Mouse (Mus musculus) stomach, embryonic 15.5 days (tissue): ENCODE measurements around the gene Wdr83os. TPM values are rescaled to one million over a fixed set of nuclear protein-coding genes. Genes with fewer than 3 reads are reported as not detected.

Source experiments
- microRNA-seq: library from miRNA; unstranded; fragments of <30 nt; microRNA quantifications from one replicate; pipeline ENCODE4, GENCODE M21; 2016
- polyA plus RNA-seq: library from polyadenylated mRNA; unstranded; fragments of >200 nt; fragmentation: Nextera tagmentation; extraction: Ambion mirVana; gene quantifications from 2 replicates; pipeline ENCODE4 v1.2.1, GENCODE M21; 2015

The Wdr83os gene
- polyA plus RNA-seq, 1 experiment from 2014 or later: 131 TPM

Small RNA genes within 50 kb of the gene (microRNA-seq; reads per million reads assigned to microRNA genes)
- gene Gm23388 (1.5 reads per million), gene Mir7070 (1.2 reads per million)

Other genes with a start within 250 kb of the Wdr83os start
- gene Gadd45gip1, start 249.2 kb upstream of the Wdr83os start, polyA plus RNA-seq: 52.7 and 54.5 TPM in 2 replicates
- 115 and 130 TPM in 2 replicates for gene Rad23a, start 240.1 kb upstream of the Wdr83os start, polyA plus RNA-seq
- gene Calr, start 233.8 kb upstream of the Wdr83os start, polyA plus RNA-seq: 938 and 1,051 TPM in 2 replicates
- 89.5 and 90.1 TPM in 2 replicates for gene Farsa, start 223.8 kb upstream of the Wdr83os start, polyA plus RNA-seq
- 56.1 and 63.7 TPM in 2 replicates for gene Syce2, start 208.6 kb upstream of the Wdr83os start, polyA plus RNA-seq
- 42.6 and 45.9 TPM in 2 replicates for gene Gcdh, start 186.8 kb upstream of the Wdr83os start, polyA plus RNA-seq
- gene Klf1, start 178.8 kb upstream of the Wdr83os start, polyA plus RNA-seq: 14.8 and 39.3 TPM in 2 replicates
- 12.3 and 14.2 TPM in 2 replicates for gene Dnase2a, start 172.2 kb upstream of the Wdr83os start, polyA plus RNA-seq
- gene Mast1, start 143.4 kb upstream of the Wdr83os start, polyA plus RNA-seq: 1.9 and 2.2 TPM in 2 replicates
- gene Rtbdn, start 133.7 kb upstream of the Wdr83os start, polyA plus RNA-seq: 0.28 and 0.64 TPM in 2 replicates
- gene Gm49661, start 111.3 kb upstream of the Wdr83os start, polyA plus RNA-seq: not detected in 2 replicates
- 637 and 677 TPM in 2 replicates for gene Prdx2, start 111.2 kb upstream of the Wdr83os start, polyA plus RNA-seq
- gene Rnaseh2a, start 111.0 kb upstream of the Wdr83os start, polyA plus RNA-seq: 112 and 113 TPM in 2 replicates
- 33.4 and 49.6 TPM in 2 replicates for gene Junb, start 102.0 kb upstream of the Wdr83os start, polyA plus RNA-seq
- 46.3 and 51.1 TPM in 2 replicates for gene Hook2, start 90.1 kb upstream of the Wdr83os start, polyA plus RNA-seq
- gene Best2, start 66.2 kb upstream of the Wdr83os start, polyA plus RNA-seq: 0.23 and 0.49 TPM in 2 replicates
- 108 and 115 TPM in 2 replicates for gene Asna1, start 55.5 kb upstream of the Wdr83os start, polyA plus RNA-seq
- gene Trir, start 53.9 kb upstream of the Wdr83os start, polyA plus RNA-seq: 104 and 132 TPM in 2 replicates
- gene Tnpo2, start 43.8 kb upstream of the Wdr83os start, polyA plus RNA-seq: 26.9 and 31.9 TPM in 2 replicates
- 29.0 and 29.4 TPM in 2 replicates for gene Fbxw9, start 20.7 kb upstream of the Wdr83os start, polyA plus RNA-seq
- gene Gm5741, start 12.8 kb upstream of the Wdr83os start, polyA plus RNA-seq: 0.70 and 0.86 TPM in 2 replicates
- 50.6 and 60.0 TPM in 2 replicates for gene Dhps, start 9.0 kb upstream of the Wdr83os start, polyA plus RNA-seq
- gene Wdr83, start 566 bp downstream of the Wdr83os start, polyA plus RNA-seq: 40.6 and 41.1 TPM in 2 replicates
- gene Man2b1, start 2.5 kb downstream of the Wdr83os start, polyA plus RNA-seq: 45.1 and 55.7 TPM in 2 replicates
- gene Zfp791, start 42.4 kb downstream of the Wdr83os start, polyA plus RNA-seq: 2.6 and 2.7 TPM in 2 replicates
- not detected in 2 replicates for gene Cks1brt, start 71.2 kb downstream of the Wdr83os start, polyA plus RNA-seq
- gene Olfr371, start 145.2 kb downstream of the Wdr83os start, polyA plus RNA-seq: not detected in 2 replicates
- 93.6 and 95.4 TPM in 2 replicates for gene Orc6, start 218.9 kb downstream of the Wdr83os start, polyA plus RNA-seq
- 131 and 144 TPM in 2 replicates for gene Vps35, start 219.1 kb downstream of the Wdr83os start, polyA plus RNA-seq